Mouse (Mus musculus): ENCODE data around the gene Nup54.
A peak's percentile ranks its signal among the peaks of the same experiment; 100 is the strongest.

Nup54 gene

DNA sequence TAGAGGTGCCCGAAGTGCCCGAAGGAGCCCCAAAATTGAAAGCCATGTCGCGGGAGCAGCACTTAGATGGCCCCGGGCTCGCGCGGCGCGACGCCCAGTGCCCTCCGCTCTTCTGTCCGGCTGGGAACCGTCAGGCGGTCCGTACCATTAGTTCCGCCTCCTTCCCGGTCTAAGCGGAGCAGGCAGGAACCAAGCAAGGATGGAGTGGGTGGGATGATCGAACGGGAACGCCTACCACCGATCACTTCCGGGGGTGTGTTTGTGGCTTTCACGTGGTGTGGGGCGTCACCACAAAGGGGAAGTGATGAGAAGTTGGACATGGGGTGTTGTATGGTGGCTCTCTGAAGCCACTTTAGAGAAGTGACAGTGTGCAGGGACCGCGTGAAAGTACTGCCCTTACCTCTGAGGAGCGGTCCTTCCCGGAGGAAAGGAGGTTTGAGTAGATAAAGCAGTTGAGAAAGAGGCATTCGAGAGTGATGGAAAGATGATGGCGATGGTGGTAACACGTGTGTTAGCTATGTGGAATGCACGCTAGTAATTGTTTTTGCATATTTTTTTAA lies at the start of gene Nup54:
Gene Nup54 (minus strand): TSS at position 195 of the 560 bp plus-strand sequence.
- DNase-seq (ENCODE audit: extremely low spot score, low spot score) = peak; percentile 95

DNA sequence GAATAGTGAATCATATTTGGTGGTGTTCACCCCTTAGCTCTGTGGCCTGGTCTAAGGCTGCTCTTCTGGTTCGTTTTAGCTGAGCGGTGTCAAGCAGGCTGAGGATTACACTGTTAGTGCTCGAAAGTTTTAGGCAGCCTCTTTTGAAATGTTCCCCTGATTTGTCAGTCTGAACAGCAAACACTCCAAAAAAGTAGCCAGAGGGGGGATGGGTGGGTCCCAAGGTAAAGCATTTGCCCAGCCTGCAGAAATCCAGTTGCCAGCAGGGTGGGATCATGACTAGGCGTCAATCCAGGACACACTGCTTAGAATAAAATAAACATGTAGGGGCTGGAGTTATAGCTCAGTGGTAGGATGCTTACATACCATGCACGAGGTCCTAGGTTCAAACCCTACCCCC lies 37.8 kb upstream of the Nup54 start:
- DNase-seq (ENCODE audit: extremely low spot score, low spot score) = no peak

DNA sequence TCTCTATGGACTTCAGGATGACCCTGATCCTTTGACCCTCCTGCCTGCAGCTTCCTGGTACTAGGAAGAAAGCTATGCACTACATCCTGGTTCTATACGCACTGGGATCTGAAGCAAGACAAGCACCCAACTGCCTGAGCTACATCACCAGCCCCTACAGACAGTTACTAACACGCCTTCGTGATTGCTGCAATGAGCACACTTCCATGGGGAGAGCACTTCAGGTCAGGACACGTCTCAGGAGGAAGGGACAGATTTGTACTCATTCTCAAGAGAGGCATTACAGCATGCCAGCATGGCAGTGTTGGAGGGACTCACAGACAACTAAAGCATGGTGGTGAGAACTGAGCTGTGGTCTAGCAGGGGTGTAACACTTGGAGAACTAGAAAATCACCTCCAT lies 36.5 kb upstream of the Nup54 start:
- DNase-seq (ENCODE audit: extremely low spot score, low spot score) = no peak

DNA sequence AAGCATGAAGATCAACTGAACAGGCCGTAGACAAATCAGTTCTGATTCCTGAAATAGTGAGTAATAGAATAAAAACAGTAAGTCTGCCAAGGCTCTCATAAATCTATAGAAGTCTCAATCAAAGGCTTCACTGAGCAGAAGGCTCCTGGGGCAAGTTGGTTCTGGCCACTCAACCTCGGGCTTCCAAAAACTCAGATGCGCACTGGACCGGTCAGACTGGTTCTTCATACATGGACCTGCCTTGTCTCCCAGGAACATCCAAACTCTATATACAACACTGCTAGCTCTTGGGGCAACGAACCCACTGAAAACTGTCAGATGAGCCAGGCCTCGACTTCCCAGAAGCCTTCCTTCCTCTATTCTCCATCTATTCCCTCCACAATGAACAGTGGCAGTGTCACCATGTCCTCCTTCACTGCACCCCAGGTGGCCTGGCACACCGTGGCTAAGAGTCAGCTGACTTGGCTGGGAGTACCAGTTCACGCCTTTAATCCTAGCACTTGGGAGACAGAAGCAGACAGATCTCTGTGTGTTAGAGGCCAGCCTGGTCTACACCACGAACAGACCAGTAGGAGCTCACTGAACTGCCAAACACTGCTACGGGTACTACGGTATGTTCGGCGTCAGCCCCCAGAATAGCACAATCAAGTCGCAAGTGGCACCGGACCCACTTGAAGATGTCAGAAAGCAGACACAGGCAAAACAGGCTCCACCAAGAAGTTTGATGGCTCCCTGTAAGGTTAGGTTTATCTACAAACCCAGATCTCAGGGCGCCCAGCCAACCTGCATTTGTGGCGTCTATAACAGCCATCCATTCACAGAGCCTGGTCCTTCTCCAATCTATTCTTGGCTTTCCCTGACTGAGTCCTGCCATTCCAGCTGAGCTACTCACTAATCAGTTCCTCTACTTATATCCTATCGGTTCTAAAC lies 34.4 kb upstream of the Nup54 start:
- no peak for DNase-seq (ENCODE audit: extremely low spot score, low spot score)

DNA sequence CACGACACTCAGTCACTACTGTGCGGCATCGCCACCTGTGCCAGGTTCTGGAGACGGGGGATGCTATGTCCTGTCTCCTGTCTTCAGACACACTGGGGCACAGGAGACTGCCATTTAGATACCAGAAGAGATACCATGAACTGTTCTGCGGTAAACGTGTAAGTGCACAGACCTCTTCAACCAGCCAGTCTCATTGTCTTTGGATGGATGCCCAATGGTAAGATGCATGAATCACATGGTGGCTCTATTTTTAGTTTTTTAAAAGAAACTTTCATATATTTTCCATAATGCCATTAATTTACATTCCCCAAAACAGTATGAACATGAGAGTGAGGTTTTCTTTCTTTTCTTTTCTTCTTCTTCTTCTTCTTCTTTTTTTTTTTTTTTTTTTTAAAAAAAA lies 33.2 kb upstream of the Nup54 start:
- no peak for DNase-seq (ENCODE audit: extremely low spot score, low spot score)

DNA sequence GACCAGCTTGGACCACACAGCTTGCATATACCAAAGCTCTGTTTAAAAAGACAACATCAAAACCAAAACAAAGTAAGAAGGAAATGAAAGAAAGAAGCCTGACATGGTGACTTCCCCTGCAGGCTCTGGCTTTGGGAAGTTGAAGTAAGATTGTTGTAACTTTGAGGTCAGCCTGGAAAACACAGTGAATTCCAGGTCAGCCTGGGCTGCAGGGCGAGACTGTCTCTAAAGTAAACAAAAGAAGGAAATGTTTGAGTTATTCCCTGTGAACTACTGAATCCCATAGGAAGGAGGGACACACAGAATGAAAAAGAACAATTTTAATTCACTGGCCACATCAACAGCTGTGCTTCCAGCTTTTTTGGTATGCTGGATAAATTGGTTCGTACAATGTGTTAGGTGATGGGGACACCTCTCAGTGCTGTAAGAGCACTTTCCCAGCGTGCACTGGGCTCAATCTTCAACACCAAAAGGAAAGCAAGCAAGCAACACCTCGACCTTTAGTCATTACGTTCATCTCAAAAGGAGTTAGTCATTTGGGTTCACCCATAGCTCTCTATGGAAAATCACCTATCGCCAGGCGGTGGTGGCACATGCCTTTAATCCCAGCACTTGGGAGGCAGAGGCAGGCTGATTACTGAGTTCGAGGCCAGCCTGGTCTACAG lies 32.2 kb upstream of the Nup54 start:
- DNase-seq (ENCODE audit: extremely low spot score, low spot score) = no peak

DNA sequence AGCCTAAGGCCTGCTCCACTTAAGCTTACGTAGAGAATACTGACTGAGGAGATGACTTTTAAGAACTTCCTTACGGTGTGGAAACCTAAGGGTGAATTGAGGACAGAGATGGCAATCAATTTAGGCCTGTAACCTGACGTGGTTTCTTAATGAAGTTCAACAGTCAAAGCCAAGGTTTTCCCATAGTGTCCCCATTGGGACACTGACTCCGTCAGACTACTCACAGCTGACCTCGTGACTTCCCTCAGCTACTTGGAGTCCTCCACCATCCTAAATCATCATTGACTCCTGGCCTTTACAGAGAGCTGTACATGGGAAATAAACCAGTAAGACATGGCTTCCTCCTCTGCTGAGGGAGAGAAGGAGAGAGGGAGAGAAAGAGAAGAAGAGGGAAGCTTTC lies 30.5 kb upstream of the Nup54 start:
- no peak for DNase-seq (ENCODE audit: extremely low spot score, low spot score)

DNA sequence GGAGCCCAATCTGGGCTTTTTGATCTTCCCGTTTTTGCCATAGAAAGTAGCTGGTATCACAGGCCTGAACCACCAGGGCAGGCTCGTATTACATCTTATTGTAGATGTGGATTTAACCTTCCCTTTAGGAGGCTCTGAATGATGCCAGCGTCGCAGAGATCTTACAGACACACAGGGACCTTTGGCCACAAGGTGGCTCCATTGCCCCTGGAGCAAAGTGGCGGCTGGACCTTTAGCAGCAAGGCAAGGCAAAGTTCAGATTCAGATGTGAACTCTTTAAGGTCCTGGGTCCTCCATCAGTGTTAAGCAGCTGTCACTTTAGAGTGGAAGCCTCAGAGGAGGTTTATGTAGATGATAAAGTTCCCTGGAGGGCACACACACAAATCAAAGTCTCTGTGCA lies 26.3 kb upstream of the Nup54 start:
- DNase-seq (ENCODE audit: extremely low spot score, low spot score) = peak; percentile 52

DNA sequence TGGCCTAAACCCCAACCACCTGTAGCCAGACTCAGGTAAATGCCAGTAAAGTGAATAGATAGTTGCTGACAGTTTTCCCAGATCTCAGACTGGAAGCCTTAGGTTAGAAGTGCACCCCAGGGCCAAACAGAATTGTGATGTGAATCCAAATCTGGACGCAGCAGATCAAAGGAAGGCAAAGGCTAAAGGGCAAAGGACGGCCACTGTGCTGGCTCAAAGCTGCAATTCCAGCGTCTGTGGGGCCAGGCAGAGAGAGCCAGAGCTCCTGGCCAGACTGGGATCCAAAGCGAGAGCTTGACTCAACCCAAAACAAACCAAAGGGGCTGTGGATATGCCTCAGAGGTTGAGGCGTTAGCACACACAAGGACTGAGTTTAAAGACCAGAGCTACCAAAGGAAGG lies 23.7 kb upstream of the Nup54 start:
- no peak for DNase-seq (ENCODE audit: extremely low spot score, low spot score)

DNA sequence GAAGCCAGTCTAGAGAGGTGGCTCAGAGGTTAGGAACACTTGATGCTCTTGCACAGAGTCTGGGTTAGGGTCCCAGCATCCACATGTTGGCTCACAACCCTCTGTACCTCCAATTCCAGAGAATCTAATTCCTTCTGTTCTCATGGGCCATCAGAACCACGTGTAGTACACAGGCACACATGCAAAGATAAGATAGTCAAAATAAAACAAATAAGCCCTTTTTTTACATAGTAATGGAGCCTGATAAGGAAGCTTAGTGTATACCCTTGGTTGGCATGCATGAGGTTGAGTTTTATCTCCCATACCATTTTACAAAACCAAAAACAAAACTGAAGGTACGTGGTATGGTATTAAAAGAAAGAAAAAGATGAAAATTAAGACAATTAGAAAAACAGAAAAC lies 22.4 kb upstream of the Nup54 start:
- DNase-seq (ENCODE audit: extremely low spot score, low spot score) = no peak

DNA sequence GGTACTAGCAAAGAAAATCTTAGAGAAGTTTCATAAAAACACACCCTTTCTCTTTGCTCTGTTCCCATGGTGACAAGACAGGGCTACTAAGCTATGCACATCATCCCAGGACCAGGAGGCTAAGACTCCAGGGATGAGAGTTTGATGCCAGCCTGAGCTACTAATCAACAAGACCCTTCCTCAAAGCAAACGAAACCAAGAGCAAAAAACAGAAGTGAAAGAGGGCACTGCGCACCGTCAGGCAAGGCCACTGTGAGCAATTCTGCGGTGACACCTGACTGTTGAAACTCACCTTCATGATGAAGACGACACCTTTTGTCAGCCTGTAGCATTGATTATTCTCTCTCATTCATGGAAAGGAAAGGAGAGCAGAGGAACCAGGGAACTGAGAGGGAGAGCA lies 17.9 kb upstream of the Nup54 start:
- DNase-seq (ENCODE audit: extremely low spot score, low spot score) = no peak

DNA sequence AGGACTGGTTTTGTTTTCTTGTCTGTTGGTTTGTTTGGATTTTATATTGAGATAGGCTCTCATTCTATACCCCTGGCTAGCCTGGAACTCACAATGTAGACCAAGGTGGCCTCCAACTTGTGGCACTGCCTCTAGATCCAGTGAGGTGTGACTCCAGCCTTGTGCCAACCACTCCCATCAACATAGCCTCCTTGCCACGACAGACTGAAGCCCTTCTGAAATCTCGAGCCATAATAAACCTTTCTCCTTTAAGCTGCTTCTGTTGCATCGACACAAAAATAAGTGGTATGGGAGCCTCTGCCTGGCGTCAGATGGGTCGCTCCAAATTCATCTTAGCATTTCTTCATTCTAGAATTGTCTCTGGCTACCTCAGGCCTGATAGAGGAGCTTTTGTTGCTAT lies 11.7 kb upstream of the Nup54 start:
- no peak for DNase-seq (ENCODE audit: extremely low spot score, low spot score)

DNA sequence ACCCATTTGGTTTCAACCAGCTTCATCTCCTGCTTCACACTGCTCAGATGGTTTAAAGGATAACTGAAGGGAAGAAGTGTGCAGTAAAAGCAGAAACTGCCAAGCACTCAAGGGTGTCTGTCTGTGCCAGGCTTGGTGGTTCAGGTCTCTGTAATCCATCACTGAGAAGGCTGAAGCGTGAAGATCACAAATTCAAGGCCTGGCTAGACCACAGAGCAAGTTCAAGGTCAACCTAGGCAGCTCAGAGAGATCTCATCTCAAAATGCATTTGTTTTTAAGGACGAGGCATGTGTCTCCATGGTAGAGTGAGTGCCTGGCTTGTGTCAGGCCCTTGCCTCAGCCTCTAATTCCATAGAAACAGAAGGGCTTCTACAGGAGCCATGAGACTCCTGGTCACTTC lies 10.0 kb upstream of the Nup54 start:
- DNase-seq (ENCODE audit: extremely low spot score, low spot score) = no peak

DNA sequence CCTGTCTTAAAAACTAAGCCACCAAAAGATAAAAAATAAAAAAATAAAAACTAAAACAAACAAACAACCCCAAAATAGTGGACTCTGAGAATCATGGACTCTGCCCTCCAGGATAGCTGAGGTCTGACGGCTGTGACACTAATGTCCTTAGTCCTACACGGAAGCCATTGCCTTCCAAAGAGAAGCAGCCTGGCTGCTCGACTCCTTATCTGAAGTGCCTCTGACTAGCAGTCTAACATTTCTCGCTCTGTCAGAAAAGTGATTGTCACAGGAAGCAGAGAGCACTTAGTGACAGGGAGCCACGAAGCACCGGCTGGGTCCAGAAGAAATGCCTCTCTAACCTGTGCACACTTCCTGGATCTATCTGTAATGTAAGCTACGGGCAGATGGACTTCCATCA lies 7.9 kb upstream of the Nup54 start:
- DNase-seq (ENCODE audit: extremely low spot score, low spot score) = no peak

DNA sequence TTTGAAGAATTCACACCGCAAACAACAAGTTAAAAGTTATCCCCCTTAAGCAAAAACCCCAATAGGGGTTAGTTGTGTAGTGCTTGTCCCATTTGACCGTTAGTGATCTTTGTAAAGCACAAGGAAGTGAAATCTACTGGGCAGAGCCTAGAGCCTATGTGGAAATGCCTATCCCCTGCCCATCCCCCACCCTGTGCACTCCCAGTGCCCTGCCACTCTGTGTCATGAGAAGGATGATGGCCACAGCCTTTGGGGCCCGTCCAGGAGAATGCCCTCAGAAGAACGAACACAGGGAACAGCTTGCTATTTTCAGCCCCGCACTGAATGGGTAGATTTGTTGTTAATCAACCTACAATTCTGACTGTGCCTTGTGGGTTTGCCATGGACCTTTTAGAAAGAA lies 6.5 kb upstream of the Nup54 start:
- DNase-seq (ENCODE audit: extremely low spot score, low spot score) = no peak

DNA sequence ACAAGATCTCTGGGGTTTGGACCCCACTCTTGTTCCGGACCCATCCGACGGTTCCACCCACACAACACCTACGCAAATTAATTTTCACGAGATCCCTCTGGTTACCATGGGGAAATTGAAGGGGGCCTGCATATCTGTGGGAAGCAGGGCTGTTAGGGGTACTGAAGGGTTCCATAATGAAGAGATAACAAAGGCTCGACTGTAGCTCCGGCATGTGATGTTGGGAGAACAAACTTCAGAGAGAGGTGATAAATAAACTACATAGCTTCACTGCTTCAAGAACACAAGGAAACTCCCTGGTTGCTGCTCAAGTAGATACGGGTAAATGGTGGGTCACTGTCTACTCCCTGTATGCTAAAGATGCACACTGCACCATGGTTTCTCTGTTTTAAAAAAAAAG lies 3.5 kb upstream of the Nup54 start:
- no peak for DNase-seq (ENCODE audit: extremely low spot score, low spot score)

DNA sequence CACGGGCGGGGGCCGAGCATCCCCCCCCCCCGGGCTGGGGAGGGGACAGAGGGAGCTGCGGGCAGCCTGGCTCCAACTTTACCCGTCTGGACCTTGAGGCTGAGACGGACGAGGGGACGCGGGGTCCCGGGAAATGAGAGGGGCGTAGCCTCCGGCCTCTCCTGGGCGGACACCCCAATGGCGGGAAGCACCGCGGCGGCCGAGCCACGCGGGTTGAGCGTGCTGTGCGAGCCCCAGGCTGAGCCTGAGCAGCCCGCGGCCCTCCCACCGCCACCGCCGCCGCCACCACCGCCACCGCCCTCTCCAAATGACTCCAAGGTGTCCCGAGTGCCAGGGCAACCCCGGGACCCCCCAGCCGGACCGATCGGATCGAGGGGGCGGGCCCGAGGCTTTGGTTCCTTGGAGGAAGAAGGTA lies 441 bp downstream of the Nup54 start:
- no peak for DNase-seq (ENCODE audit: extremely low spot score, low spot score)

DNA sequence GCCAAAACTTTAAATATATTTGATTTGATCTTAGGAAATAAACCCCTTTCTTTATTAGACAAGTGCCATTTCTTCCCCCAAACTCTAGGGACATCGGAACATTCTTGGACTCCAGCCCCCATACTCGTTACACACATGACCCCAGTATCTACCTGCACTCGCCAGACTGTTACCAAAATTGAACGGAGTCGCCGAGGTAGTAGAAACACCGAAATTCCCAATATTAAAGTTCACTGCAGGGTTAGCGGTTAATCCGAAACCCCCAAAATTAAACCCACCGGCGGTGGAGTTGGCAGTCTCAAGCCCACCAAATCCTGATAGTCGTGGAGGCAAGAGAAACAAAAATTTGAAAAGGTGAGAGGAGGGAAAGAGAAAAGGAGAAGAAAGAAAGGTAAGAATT lies 949 bp downstream of the Nup54 start:
- DNase-seq (ENCODE audit: extremely low spot score, low spot score) = no peak

DNA sequence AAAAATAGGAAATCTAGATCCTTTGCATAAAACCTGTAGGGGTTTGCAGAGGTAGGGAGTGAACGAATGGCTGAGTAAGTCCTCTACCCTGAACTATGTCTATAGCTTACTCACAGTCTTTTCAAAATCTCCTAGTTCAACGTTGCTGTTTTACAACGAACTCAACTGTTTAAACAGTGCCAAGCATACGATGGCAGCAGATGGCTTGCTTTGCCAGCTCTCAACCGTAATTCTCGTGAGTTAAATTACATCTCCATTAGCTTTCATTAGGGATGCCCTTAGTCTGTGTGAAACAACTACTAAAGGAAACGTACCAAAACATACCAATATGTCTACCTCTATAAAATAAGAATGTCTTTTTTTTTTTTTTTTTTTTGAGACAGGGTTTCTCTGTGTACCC lies 3.4 kb downstream of the Nup54 start:
- no peak for DNase-seq (ENCODE audit: extremely low spot score, low spot score)

DNA sequence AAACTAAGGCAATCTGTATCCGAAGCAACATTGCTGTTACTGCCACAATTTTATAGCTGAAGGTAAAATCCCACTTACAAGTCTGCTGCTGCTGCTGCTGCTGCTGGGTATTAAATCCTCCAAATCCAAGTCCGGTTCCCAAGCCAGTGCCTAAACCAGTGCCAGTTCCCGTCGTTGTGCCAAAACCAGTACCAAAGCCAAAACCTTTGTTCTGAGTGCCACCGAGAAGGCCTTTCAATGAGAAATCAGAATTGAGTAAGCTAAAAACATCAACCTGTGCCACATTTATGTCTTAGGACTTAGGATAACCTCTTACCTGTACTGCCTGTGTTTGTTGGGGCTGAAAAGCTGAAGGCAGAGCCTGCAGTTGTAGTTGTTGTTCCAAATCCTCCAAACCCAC lies 4.3 kb downstream of the Nup54 start:
- DNase-seq (ENCODE audit: extremely low spot score, low spot score) = no peak

DNA sequence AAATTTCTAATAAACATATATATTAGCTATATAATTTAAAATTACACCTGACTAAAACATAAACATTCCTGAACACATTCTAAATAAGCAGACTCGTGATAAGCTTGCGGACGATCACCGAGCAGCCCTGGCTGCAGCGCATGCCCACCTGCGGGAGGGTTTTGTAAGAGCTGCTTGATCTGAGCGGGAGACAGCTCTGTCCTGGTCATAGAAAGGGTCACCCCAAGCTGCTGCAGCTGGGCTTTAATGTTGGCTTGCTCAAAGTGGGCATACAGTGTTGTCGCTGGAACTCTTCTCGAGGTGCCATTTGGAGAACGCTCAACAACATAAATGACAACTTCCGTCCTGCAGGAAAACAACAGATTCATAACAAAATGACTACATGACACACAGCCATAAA lies 10.9 kb downstream of the Nup54 start:
- DNase-seq (ENCODE audit: extremely low spot score, low spot score) = no peak

DNA sequence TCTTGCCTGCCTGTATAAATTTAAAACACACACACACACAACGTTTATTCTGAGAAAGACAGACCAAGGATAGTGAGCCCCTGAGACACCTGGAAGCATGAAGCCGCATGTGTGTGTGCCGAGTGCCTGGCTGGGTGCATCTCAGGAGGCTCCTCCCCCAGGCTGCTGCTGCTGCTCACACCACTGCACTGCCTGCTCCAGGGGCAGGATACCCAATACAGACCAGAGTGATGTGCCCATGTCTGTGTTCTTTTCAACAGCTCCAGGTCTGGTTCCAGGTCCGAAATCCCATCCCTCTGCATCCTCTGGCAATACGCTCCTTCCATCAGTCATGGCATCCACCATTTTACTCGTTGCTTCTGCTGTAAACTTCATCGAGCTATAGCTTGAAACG lies 21.0 kb downstream of the Nup54 start:
- DNase-seq (ENCODE audit: extremely low spot score, low spot score) = no peak
